Mouse (Mus musculus) liver, embryonic 18 days (tissue): ENCODE results near the gene Arhgef9. TPM values are rescaled to one million over a fixed set of nuclear protein-coding genes. Genes with fewer than 3 reads are reported as not detected.

Source experiments
- polyA plus RNA-seq: library from polyadenylated mRNA; depleted of rRNA; stranded (reverse); fragments of >200 nt; gene quantifications from 2 replicates; pipeline ENCODE4 v1.2.3, GENCODE M21; 2012; rRNA removed

Arhgef9 gene
- polyA plus RNA-seq: 2.1 and 2.6 TPM in 2 replicates

GRCm38 (mm10) chrX:95196104-95196919 lies at the start of gene Arhgef9:
Gene Arhgef9 (minus strand): TSS chrX:95196856.

DNA sequence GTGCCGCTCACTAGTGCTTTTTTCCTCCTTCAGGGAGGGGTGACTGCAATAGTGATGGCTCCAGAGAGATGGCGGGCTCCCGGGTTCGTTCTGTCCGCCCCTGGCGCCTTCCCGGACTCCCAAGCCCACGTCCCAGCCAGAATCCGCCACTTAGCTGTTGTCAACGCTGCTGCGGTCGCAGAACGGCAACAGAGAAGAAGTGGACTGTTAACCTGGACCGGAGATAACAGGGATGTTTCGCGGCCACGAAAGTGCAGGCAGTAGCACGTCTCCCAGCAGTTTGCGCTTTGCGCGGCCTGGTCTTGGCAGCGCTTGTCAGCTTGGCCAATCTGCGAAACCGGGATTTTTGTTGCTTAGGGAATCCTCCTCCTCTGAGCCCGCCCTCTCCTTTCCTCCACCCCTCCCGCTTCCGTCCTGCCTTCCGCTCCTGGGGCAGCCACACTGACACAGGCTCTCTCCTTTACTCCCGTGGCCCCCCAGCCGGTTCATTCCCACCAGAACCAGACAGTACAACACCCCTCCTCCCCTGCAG lies 170.2 kb downstream of the Arhgef9 start, which contains the start of gene Spin4:
Gene Spin4, minus strand, starts transcription at position 322 of the 532 bp plus-strand sequence.

Other genes starting within 250 kb of the Arhgef9 start
- gene Spin4, start 170.2 kb downstream of the Arhgef9 start, polyA plus RNA-seq: 0.54 and 0.56 TPM in 2 replicates
- 1.1 and 1.2 TPM in 2 replicates for gene Amer1, start 248.0 kb upstream of the Arhgef9 start, polyA plus RNA-seq